Mouse (Mus musculus): ENCODE measurements around the gene Cbr2.
"Not testable (repeated sequence)": the region's sequence is repeated elsewhere in the genome, so short reads cannot be mapped to it uniquely, and the experiment has no call there.

The Cbr2 gene

DNA sequence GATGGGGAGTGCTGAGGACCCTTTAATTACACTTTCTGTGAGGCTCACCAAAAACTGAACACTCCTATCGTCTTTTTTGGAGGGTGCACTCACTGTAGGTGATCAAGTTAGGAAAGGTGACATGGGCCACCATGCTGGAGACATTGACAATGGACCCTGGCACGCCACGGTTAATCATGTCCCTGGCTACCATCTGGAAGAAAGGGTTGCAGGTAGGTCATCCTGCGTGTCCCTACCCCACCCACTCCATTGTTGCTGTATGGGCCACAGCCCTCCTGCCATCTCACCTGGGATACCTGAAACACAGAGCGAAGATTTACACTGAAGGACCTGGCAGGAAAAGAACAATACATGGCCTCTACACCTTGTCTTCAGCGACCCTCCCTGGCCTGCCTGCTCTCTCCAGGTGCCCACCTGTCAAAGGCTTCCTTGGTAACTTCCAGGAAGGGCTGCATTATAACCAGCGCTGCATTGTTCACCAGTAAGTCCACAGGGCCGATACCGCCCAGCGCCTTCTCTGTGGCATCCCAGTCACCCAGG is 1.5 kb downstream of the Cbr2 start:
- DNase-seq (ENCODE audit: low spot score), result no peak

DNA sequence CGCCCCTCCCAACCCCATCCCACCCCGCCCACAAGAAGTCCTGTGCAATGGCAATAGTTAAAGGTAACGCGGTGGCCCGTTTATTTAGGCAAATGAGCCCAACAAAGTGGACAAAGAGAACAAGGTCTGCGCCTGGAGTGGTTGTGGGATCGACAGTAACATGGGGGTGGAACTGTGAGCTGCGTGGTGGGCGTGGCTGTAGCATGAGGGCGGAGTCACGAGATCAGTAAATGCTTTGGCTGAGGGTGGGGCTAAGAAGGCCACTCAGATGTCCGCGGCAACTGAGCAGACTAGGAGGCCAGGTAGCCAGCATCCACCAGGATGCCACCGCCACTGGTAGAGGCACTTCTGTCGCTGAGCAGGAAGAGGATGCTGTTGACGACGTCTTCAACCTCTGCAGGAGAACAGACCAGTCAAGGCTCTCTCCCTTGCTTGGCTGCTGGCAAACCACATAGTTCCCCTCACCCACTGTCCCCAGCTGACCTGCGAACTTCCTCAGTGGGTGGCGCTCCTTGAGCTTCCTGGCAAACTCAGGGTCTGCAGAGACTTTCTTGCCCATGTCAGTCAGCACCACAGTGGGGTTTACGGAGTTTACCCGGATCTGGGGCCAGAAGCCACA is 2.4 kb downstream of the Cbr2 start:
- DNase-seq (ENCODE audit: low spot score), result not testable (repeated sequence)

DNA sequence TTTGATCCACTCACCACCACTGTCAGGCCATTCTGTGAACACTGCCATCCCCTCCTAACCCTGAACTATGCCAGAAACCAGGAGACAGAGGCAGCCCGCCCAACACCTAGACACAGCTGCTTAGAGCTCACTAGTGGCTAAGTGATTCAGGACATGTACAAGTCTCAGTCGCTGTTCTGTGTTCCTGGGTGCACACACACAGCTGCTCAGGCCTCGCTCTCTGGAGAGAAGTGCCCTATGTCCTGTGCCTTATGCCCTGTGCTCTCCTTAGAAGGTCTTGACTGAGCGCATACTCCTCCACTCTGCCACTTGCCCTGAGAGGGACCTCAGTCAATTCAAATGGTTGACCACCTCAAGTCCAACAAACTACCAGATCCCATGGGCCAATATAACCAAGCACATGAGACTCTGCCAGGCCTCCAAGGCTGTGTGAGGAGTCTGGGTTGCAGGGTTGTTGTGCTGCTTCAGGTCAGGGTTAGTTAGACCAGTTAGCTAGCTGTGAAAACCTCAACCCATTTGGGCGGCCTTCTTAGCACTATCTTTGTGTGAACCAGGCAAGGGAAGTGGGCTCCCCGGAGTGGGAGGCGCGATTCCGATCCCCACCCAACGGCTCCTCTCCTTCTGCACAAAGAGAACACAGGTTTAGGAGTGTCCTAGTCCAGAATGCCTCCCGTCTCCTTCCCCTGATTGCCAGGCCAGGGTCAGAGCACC is 3.2 kb downstream of the Cbr2 start:
- DNase-seq (ENCODE audit: low spot score), result no peak

DNA sequence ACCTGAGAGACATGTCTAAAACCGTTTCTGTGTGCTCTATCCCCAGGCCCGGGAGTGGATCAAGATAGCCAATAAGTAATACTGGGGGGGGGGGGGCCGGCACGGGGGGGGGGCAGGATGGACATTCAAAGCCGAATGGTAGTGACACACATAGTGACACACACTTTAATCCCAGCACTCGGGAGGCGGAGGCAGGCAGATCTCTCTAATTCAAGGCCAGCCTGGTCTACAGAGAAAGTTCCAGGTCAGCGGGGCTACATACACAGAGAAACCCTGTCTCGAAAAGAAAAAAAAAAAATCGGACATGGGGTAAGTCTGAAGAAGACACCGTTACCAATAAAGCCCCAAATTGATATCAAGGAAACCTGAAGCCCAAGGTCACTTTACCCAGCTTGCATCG is 4.3 kb downstream of the Cbr2 start:
- DNase-seq (ENCODE audit: low spot score), result no peak

DNA sequence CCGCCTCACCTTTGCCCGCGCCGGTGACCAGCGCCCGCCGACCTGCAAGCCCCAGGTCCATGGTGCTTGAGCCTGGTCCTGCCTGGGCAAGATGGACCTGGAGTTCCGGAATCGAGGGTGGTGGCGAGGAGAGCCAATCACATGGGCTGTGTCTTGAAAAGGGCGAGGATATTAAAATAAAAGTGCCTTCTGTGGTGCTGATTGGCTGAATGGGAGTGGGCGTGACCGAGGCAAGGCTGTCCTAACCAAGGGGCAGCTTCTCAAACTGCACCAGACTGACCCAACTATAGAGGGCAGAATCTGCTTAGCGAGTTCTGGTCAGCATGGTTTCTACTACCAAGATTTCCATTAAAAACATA is 4.8 kb downstream of the Cbr2 start, which contains the start of gene Dcxr:
Dcxr (minus strand) TSS at position 113 of the 359 bp plus-strand sequence.
- DNase-seq (ENCODE audit: low spot score), result peak; percentile 85

DNA sequence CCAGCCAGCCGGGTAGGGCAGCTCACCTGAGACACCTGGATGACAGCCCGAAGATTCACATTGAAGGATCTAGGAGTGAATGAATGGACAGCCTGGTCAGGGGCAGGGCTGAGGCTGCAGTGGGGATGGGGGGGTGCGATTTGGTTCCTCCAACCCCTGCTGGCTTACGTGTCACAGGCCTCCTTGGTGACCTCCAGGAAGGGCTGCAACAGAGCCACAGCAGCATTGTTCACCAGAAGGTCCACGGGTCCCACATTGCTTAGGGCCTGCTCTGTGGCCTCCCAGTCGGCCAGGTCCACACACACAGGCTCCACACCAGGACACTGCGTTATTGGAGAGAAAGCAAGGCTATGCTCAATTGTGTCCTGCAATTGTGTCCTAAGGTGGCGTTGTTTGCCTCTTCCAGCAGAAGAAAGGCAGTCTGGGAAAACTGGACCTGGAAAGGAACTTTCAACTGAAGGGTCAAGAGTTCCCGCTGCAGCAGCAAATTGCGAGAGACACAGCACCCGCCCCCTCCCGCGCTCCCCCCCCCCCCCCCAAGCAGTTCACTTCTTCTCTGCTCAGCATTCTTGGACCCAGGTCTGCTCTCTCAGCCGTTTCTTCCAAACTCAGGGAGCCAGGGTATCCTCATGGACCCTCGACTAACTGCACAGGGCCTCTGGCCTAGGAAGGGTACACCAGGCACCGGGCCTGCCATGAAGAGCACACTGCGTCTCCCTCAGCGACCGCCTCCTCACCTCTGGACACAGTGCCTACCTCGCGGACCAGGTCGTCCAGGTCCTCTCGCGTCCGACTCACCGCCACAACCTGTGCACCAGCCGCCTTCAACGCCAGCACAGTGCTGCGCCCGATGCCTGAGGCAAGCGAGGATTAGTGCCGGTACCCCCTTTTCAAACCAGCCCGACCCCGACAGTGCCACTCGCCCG is 5.4 kb downstream of the Cbr2 start:
- DNase-seq (ENCODE audit: low spot score), result no peak

DNA sequence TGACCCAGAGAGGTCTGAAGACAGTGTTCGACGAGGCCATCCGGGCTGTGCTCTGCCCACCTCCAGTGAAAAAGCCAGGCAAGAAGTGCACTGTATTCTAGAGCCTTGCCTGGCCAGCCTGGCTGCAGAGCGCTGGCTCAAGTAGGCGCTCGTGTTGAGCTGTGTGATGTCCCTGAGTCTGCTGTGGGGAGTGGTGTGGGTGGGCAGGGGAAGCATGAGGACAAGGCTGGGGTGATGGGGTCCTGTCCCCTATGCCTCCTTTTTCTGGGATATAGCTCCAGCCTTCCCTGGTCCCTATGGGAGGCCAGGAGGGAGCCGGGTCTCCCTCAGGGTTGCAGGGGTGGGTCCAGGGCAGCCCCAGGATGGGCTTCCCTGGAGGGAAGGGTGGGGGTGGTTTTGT is 8.4 kb downstream of the Cbr2 start:
- no peak for DNase-seq (ENCODE audit: low spot score)

DNA sequence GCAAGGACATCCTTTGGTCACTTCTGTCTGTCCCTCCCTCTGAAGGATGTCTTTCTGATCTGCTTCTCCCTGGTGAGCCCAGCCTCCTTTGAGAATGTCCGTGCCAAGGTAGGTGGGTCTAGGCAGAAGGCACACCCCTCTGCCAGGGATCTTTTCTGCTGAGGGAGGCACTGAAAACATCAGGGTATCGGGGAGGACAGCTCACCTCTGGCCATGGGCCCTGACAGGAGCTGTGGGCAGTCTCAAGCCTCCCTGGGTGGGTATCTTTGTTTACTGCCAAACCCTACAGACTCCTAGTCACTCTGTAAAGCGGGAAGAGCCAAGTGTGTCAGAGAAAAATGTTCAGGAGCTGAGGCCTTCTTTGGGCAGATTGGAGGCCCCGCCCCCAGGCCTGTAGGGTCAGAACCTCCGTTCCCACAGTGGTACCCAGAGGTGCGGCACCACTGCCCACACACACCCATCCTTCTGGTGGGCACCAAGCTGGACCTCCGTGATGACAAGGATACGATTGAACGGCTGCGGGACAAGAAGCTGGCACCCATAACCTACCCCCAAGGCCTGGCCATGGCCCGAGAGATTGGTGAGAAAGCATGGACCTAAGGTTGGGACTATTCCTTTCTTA is 9.0 kb downstream of the Cbr2 start:
- no peak for DNase-seq (ENCODE audit: low spot score)

DNA sequence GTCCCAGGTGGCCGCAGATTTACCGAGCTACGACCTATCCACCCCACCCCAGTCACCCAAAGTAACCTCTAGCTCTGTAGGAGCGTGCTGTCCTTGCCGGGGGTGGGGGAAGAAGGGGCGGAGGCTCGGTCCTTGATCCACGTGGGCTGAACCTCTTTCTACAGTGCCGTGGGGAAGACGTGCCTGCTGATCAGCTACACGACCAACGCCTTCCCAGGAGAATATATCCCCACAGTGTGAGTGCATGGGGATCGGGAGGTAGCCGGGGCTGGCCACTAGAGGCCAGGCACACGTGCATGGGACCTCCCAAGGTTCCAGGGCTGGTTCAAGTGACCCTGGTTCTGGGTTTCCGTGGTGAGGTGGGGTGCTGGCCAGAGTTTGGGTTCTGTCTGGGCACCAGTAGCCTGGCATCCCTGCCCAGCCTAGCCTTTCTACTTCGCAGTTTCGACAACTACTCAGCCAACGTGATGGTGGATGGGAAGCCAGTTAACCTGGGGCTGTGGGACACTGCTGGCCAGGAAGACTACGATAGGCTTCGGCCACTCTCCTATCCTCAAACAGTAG is 9.8 kb downstream of the Cbr2 start:
- DNase-seq (ENCODE audit: low spot score), result no peak

DNA sequence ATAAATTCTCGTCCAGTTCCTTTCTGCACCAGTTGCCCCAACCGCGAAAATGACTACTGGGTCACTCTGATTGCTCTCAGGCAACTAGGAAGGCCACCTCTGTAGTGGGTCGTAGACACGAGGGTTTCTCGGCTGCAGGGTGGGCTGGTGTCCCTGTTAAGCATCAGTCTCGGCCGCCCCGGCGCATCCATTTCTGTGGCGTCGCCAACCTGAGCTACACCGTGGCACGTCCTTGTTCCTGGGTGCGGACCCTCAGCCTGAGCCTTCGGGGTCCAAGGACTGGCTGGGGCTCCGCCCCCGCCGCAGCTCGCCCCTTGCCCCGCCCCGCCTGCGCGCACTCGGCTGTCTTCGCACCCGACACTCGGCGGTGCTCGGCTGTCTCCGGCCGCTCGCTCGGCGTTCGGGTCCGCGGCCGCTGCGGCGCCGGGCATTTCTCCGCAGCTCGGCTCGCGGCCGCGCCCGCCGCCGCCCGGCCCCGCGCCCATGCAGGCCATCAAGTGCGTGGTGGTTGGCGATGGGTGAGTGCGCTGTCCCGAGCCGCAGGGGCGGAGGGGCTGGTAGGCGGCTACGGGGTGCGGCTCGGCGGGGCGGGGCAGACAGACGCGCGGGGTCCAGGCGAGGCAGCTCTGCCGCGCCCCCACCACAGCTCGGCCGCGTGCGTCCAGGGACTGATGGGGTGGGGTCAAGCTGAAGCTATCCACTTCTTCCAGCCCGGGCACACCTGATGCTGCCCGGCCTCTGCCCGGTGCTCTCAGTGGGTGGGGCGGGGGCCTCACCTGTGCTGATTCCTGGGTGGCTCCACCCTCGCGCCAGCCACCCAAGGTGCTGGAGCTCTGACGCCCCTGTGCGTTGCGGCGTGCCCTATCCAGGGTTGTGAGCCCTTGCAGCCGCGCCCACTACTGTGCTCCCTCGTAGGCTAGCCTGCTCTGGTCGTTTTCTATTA is 10.5 kb downstream of the Cbr2 start, which contains the start of gene Rac3:
Rac3 (plus strand) TSS at position 347 of the 943 bp plus-strand sequence.
- no peak for DNase-seq (ENCODE audit: low spot score)

DNA sequence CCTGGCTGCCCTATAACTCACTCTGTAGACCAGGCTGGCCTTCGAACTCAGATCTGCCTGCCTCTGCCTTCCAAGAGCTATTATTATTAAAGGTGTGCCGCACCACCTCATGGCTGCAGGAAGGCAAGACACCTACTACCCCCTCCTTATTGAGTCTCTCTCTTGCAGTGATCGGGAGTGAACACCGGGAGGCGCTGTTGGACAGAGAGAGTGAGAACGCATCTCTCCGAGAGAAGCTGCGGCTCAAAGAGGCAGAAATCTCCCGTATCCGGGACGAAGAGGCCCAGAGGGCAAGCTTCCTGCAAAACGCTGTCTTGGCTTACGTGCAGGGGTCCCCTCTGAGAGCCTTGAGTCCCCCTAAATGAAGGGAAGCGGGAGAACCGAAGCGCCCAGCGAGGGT is 11.5 kb downstream of the Cbr2 start:
- DNase-seq (ENCODE audit: low spot score), result peak; percentile 87

DNA sequence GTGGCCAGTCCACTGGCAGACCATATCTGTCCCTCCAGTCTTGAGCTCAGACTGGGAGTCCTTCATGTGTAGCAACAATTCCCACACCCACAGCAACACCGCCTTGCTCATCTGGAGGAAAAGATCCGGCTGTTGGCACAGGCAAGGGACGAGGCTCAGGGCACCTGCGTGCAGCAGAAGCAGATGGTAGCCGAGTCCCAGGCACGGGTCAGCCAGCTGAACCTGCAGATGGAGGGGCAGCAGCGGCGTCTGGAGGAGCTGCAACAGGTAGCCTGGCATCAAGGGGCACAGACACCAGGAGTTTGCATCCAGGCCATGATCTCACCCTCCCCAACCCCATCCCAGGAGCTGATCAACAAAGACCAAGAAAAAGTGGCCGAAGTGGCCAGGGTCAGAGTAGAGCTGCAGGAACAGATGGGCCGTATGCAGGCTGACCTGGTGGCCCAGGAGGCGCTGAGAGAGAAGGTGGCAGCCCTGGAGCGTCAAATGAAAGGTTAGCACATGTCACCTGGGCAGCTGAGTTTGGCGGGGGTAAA is 12.0 kb downstream of the Cbr2 start:
- no peak for DNase-seq (ENCODE audit: low spot score)

DNA sequence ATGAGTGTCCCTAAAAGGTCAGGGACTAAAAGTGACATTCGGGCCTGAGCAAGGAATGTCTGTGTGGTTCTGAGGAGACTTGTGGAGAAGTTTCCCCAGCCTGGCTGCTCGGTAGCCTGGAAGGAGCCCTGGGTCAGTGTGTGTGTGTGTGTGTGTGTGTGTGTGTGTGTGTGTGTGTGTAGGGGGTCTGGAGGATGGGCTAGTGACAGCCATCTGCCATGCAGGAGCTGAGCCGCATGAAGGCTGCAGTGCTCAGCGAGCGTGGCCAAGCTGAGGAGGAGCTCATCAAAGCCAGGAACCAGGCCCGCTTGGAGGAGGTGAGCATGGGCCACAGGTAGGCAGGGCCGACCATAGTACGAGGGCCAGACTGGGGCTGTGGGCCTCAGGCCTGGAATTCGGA is 12.7 kb downstream of the Cbr2 start:
- no peak for DNase-seq (ENCODE audit: low spot score)

DNA sequence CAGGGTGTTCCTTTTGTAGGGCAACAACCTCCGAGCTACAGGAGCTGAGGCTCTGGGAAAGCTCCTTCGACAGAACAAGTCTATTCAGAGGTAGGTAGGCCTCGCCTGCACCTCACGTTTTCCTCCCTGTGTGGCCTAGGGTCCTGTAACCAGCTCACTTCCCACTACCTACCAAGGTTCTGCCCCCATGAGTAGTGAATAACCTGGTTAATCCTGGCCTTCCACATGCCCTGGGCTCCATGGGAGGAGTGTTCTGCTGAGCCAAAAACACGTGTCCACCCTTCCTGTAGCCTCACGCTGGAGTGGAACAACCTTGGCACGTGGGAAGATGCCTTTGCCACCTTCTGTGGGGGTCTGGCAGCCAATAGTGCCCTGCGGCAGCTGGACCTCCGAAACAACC is 16.8 kb downstream of the Cbr2 start:
- no peak for DNase-seq (ENCODE audit: low spot score)

DNA sequence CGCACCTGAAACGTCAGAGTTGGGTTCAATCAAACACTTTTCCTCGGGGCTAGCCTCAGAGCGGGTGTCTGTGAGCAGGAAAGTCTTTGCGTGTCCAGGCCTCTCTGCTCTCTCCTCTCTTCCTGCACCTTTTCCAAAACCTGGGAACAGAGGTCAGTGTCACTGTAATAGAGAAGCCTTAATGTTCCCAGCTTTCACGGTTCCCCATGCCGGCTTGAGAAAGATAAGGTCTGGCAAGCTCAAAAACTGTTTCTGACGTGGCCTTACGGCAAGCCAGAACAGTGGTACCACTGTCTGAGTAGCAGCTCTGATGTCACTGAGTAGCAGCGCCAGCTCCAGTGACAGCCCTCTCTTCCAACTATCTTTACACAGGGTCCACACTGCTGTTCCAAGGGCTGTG is 17.4 kb downstream of the Cbr2 start:
- no peak for DNase-seq (ENCODE audit: low spot score)

DNA sequence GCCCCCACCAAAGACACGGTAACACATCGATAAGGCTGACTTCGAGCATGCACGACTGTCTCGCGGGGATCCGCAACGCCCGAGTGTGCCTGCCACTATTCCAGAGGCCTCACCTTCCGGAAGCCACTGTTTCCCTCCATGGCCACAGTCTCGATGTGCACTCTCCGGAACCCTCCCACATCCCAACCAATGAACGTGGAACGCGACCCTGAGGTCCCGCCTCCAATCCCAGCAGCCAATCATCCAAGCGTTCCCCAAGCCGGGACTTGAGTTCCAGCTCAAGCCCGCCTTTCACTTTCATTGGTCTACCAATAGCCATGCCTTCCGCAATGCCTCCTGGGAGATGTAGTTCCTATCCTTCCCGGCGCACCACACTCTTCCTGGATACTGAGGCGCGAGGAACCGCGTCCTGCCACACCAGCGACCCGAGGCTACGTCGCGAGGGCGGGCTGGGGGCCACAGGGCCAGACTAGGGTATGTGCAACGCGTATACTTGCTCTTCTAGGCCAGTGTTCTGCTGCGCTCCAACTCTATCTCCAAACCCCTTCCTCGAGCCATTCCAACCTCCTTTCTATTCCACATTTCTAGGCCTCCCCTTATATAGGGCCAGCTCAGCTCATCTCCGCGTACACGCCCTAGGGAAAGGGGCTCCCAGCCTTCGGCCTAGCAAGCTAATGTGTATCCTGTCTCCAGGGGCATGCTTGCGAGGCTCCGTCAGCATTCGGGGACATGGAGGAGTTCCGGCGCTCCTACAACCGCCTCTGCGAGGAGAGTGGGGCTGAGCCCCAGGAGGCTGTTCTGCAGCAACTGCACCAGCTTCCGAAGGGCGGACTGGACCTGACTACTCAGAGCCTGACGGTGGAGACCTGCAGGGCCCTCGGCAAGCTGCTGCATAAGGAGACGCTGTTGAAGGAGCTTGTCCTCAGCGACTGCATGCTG is 18.1 kb downstream of the Cbr2 start, which contains the start of the genes Cenpx and Lrrc45:
Cenpx (minus strand) TSS at position 159 of the 939 bp plus-strand sequence.
Lrrc45 (plus strand) TSS at position 346 of the 939 bp plus-strand sequence.
- DNase-seq (ENCODE audit: low spot score), result peak; percentile 98

DNA sequence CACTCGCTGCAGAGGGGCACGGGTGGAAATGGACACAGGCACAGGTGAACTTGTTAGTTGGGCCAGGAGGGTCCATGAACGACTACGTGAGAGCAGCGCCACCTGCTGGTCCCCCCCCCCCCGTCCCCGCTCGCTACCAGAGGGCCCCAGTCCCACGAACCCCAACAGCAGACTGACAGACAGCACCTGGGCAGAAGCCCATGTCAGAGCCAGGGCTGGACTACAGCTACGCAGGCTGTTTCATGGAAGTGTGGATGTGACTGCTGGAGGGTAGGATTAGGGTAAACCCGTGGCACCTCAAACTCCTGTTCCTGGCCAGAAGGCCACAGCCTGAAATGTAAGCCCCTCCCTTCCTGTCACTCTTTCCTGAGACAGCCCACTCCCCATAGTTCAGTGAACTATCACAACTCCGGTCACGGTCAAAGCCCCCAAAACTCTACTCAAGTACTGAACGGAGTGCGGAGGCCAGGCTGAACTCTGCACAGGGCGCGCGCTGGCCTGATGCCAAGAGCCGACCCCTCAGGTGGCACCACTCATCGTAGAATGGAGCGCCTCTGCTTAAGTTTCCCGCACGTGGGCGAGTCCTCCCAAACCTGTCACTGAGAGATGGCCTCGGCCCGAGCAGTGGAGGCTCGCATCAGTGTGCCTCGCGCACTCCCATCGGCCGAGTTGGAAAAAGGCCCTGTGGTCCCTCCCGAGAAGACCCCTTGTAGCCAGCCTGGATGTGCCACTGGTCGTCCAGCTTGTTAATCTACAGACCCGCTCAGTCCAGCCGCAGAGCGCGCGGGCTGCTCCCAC is 18.9 kb downstream of the Cbr2 start:
- DNase-seq (ENCODE audit: low spot score), result peak; percentile 71

DNA sequence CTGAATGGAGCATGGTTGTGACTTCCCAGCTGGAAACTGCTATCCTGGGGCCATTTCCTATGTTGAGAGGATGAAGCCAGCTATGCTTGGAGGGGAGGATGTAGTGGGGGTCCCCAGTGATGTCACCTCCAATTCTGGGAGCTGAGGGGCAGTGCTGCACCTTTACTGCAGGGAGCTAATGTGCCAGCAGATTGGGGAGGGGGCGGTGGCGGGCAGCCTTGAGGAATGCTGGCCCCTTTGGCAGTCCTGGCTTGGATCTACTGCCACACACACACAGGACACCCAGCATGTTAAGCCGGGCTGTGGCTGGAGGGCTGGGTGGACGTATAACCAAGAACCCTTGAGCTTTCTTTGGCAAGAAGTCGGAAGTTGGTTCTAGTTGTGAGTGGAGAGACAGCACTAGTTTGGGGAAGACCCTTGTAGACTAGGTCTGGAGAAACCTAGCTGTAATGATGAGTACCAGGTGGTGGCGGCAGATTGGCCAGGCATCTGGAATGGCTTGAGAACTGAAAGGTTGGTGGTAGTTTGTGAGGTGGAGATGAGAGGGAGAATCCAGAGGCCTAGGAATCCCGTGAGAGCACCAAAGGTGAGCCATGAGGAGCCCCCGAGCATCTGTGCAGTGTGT is 19.8 kb downstream of the Cbr2 start:
- no peak for DNase-seq (ENCODE audit: low spot score)
